Mouse (Mus musculus) embryonic facial prominence, embryonic 12.5 days (tissue): ENCODE results near the gene Grtp1. TPM values are rescaled to one million over a fixed set of nuclear protein-coding genes. Genes with fewer than 3 reads are reported as not detected.

Experiments
- ATAC-seq: fragments of 200-750 bp; cut with Nextera tagmentation; 2 replicates; pipeline ENCODE4 v1.8.0; 2017; ENCODE audit not compliant: insufficient number of reproducible peaks, insufficient read depth, low FRiP score, low TSS enrichment
- H3K27ac ChIP-seq: fragments of 300-500 bp; sonication (generic); 2 replicates; pipeline ENCODE4 v1.5.1; 2016; ENCODE audit warnings: mild to moderate bottlenecking
- H3K27me3 ChIP-seq: fragments of 300-500 bp; sonication (generic); 2 replicates; pipeline ENCODE4 v1.6.1; 2016; ENCODE audit warnings: mild to moderate bottlenecking, moderate library complexity
- H3K36me3 ChIP-seq: fragments of 300-500 bp; sonication (generic); 2 replicates; pipeline ENCODE4 v1.6.1; 2016; ENCODE audit warnings: mild to moderate bottlenecking
- H3K4me1 ChIP-seq: fragments of 300-500 bp; sonication (generic); 2 replicates; pipeline ENCODE4 v1.6.1; 2016
- H3K4me2 ChIP-seq: fragments of 300-500 bp; sonication (generic); replicated peaks from 2 replicates; pipeline ENCODE4 v1.6.1; 2016; ENCODE audit warnings: mild to moderate bottlenecking, moderate library complexity
- H3K4me3 ChIP-seq: fragments of 300-500 bp; sonication (generic); 2 replicates; pipeline ENCODE4 v1.5.1; 2016; ENCODE audit warnings: mild to moderate bottlenecking
- H3K9ac ChIP-seq: fragments of 300-500 bp; sonication (generic); 2 replicates; pipeline ENCODE4 v1.6.1; 2016; ENCODE audit warnings: mild to moderate bottlenecking, moderate library complexity
- H3K9me3 ChIP-seq: fragments of 300-500 bp; sonication (generic); 2 replicates; pipeline ENCODE4 v1.6.1; 2016; ENCODE audit warnings: mild to moderate bottlenecking, moderate library complexity
- WGBS: fragments of 180-500 bp; shearing (Covaris S2); methylation state at CpG from one replicate; pipeline ENCODE4 v1.1.7; 2016; 5-methylcytosine and 5-hydroxymethylcytosine counted together
- polyA plus RNA-seq: library from polyadenylated mRNA; unstranded; fragments of >200 nt; fragmentation: Nextera tagmentation; extraction: Ambion mirVana; gene quantifications from 2 replicates; pipeline ENCODE4 v1.2.1, GENCODE M21; 2016

The Grtp1 gene
- polyA plus RNA-seq, result 13.1 and 15.0 TPM in 2 replicates

DNA sequence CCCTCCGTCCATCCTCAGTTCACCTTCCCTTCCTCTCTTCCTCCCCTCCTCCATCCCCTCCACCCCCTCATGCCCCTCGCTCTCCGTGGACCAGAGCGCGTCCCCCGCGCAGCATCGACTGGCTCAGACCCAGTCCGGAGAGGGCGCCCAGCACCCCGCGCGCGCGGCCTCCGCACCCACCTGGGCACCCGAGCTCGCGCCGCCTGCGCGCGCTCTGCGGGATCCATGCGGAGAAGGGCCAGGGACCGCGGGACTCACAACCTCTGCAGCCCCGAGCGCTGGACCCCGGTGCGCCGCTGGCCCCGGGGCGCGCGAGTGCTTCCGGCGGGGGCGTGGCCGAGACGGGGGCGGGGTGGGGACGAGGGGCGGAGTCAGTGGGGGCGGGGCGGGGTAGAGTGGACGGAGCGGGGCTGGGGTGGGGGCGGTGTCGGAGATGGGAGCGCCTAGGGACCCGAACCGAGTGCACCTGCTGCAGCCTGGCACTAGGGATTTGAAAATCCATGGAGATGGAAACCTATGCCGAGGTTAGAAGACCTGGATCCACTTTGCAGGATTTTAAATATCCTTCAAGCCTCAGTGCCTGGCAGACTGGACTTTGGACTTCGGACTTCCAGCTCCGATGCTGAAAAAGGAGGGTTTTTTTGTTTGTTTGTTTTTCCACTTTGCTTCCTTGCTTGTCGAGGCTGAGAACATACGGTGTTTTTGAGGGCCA is at the start of gene Grtp1:
Gene Grtp1 (minus strand): TSS at position 320 of the 712 bp plus-strand sequence.
- WGBS, result under 1% methylated on average over 54 of the region's 58 CpGs

DNA sequence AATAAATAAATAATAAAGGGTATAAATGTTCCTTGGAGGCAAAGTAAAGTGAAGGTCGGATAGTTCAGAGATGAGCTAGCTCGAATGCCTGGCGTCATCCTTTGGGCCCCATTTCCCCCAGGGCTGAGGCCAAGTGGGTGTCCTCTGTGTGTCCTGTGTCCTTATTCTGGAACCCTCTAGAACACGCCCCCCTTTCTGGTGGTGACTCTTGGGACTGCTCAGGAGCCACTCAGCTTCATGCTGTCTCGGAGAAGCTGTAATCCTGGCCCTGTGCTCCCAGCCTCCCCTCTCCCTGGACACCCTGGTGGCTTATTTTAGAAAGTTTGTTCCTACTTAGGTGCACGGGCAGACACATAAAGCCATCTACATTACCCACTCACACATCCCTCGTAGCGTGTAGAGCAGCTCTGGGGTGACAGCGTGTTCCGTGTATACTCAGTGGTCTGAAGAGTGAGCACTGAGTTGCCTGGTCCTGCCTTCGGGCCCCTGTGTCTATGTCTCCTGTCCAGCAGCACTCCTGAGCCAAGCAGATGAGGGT is 44.0 kb upstream of the Grtp1 start:
- no peak overlapping the region for H3K4me2 ChIP-seq
- H3K9ac ChIP-seq, result no peak overlapping the region
- no peaks in the 10 kb centered on the region for H3K9me3 ChIP-seq
- H3K36me3 ChIP-seq, result no peaks in the 10 kb centered on the region
- no peaks in the 10 kb centered on the region for H3K4me1 ChIP-seq
- no peaks in the 10 kb centered on the region for H3K27me3 ChIP-seq
- H3K4me3 ChIP-seq, result no peak overlapping the region
- no peak overlapping the region for H3K27ac ChIP-seq
- 86% methylated on average over 11 of the region's 11 CpGs for WGBS
- no peak for ATAC-seq

More for the DNA sequence above, at the start of gene Grtp1:
- Histone ChIP-seq H3K4me3 (peak within 1 kb of the TSS; percentile 81), H3K4me2 (peak within 1 kb of the TSS; percentile 88), H3K27me3 (peaks cover 42% of the 10 kb centered on the region), H3K4me1 (peaks cover 7% of the 10 kb centered on the region), H3K9me3 (no peaks in the 10 kb centered on the region), H3K27ac (no peak within 1 kb of the TSS), H3K36me3 (no peaks in the 10 kb centered on the region), H3K9ac (peak within 1 kb of the TSS; percentile 66)
- no peak; the same call in 1 of the 2 replicates for ATAC-seq

DNA sequence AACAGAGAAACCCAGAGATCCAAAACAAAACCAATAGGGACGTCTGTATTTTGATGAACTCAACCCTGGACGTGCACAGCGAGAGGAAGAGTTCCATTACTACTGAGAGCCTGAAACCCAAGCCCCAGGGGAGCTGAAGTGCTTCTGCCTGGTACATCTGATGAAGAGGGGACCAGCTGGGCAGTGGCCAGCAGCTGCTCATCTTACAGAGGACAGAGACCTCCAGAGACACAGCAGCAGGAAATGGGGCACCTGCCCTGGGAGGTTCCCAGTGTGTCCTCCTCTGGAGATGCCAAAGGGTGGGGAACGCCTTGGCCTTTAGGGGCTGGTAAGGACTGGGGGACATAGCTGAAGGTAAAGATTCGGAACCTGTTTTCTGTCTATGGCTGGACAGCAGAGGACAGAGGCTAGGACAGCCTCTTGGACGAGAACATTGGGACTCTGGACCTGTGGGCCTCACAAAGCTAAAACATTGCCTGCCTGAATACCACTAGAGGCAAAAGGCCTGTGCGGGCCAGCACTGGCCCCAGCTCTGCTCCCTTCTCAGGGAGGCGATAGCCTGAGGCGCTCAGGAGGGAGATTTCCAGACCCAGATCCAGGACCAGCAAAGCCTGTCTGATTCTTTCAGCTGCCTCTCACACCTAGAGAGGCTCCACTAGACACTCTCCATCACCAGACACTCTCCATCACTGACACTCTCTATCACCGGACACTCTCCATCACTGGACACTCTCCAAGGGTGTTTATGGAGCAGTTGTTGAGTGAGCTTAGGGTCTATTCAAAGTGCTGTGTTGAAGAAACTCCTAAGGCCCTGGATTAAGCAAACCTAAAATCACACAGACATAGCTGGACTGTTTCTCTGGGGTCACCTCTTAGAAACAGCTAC is 42.8 kb upstream of the Grtp1 start:
- Histone ChIP-seq H3K4me2 (no peak overlapping the region), H3K36me3 (no peaks in the 10 kb centered on the region), H3K9ac (no peak overlapping the region), H3K4me3 (no peak overlapping the region), H3K9me3 (no peaks in the 10 kb centered on the region), H3K4me1 (no peaks in the 10 kb centered on the region), H3K27me3 (no peaks in the 10 kb centered on the region), H3K27ac (no peak overlapping the region)
- ATAC-seq, result no peak
- WGBS, result 71% methylated on average over 10 of the region's 10 CpGs

DNA sequence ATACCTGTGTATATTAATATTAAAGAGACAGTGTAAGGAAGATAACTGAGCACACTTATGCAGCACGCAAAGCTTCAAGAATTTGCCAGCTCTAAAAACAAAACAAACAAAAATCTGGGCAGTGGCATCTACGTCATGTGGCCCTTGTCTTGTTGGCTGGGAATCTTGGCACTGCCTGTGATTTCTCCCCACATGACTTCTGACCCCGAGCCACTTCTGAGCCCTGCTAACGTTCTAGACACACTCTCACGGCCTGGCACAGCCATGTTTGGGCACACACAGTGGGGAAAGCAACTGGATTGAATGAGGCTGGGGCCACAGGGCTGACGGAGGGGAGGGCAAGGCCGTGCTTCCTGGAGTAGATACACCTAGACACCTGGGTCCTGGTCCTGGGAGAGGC is 40.3 kb upstream of the Grtp1 start:
- WGBS, result 78% methylated on average over 7 of the region's 7 CpGs
- Histone ChIP-seq H3K27ac (no peak overlapping the region), H3K36me3 (no peaks in the 10 kb centered on the region), H3K9ac (no peak overlapping the region), H3K27me3 (peaks cover 4% of the 10 kb centered on the region; the same call in 1 of the 2 replicates), H3K4me3 (no peak overlapping the region), H3K4me2 (no peak overlapping the region), H3K4me1 (no peaks in the 10 kb centered on the region), H3K9me3 (no peaks in the 10 kb centered on the region)
- no peak for ATAC-seq

DNA sequence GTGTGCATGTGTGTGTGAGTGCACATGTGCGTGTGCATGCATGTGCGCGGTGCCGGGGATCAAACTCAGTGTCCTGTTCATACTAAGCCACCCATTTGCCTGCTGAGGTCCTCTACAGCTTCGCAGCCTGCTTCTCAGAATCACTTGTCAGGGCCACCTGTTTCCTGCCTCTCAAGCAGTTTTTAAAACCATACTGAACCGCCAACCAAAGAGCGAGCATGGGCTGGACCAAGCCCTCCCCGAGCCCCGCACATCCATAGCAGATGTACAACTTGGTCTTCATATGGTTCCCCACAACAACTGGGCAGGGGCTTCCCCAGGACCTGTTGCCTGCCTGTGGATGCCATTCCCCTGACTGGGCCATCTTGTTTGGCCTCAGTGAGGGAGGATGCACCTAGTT is 39.6 kb upstream of the Grtp1 start:
- Histone ChIP-seq H3K36me3 (no peaks in the 10 kb centered on the region), H3K4me1 (no peaks in the 10 kb centered on the region), H3K27ac (no peak overlapping the region), H3K9me3 (no peaks in the 10 kb centered on the region), H3K27me3 (peaks cover 4% of the 10 kb centered on the region; the same call in 1 of the 2 replicates), H3K4me3 (no peak overlapping the region), H3K9ac (no peak overlapping the region), H3K4me2 (no peak overlapping the region)
- WGBS, result 96% methylated on average over 9 of the region's 9 CpGs
- ATAC-seq, result no peak

DNA sequence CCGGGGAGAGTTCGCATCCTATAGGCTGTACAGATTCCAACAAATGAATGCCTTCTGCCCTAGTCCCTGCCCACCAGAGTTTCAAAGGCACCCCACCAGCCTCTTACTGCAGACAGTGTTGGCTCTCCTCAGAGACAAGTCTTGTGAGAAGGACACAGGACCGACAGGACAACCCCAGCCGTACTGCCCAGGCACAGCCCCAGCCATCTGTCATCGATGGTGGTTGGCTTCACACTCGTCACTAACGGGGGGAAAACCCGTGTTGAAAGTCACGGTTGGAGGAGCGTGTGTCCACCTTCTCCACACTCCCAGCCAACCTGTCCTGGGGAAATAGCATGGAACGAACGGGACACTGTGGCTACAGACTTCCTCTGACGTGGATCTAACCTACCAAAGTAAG is 34.4 kb upstream of the Grtp1 start:
- no peak for ATAC-seq
- H3K27ac ChIP-seq, result no peak overlapping the region
- H3K27me3 ChIP-seq, result peaks cover 7% of the 10 kb centered on the region; the same call in 1 of the 2 replicates
- H3K9me3 ChIP-seq, result no peaks in the 10 kb centered on the region
- H3K9ac ChIP-seq, result no peak overlapping the region
- H3K4me2 ChIP-seq, result no peak overlapping the region
- no peaks in the 10 kb centered on the region for H3K4me1 ChIP-seq
- no peak overlapping the region for H3K4me3 ChIP-seq
- WGBS, result 85% methylated on average over 13 of the region's 13 CpGs
- no peaks in the 10 kb centered on the region for H3K36me3 ChIP-seq

DNA sequence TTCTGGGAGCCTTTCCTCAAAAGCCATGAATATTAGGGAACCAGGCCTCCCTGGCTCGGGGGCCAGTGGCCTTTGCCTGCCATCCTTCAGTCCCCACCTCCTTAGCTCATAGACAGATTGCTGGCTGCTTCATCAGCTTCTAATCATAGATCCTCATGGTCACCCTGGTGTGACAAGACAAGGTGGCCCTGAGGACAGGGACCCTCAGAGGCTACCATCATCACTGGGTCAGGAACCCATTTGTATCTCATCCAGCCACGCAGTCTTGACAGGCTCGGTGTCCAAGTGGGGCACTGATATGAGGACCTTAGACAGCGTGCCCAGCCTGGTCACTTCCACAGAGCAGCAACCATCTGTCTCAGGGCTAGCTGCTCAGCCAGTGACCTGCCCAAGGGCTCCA is 30.1 kb upstream of the Grtp1 start:
- peaks cover 7% of the 10 kb centered on the region; the same call in 1 of the 2 replicates for H3K27me3 ChIP-seq
- WGBS, result 90% methylated on average over 4 of the region's 4 CpGs
- no peak overlapping the region for H3K27ac ChIP-seq
- H3K9ac ChIP-seq, result no peak overlapping the region
- no peaks in the 10 kb centered on the region for H3K9me3 ChIP-seq
- H3K36me3 ChIP-seq, result no peaks in the 10 kb centered on the region
- no peaks in the 10 kb centered on the region for H3K4me1 ChIP-seq
- no peak for ATAC-seq
- no peak overlapping the region for H3K4me3 ChIP-seq
- no peak overlapping the region for H3K4me2 ChIP-seq

DNA sequence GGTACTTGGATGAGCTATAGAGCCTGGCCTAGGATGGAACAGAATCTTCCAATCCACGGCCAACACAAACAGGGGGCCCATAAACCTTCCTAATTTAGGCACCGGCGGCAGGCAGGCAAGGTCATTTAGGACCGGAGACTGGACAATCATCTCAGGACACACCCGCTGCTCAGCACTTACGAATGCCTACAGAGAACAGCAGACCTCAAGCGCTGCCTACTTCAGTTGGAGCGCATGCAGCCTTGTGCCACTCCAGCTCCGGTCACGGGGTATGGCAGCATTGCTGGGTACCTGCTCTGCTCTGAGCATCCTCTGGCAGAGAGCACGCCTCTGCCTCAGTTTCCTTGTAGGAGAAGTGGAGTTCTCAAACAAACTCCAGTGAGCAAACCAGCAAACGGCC is 29.4 kb upstream of the Grtp1 start:
- H3K4me3 ChIP-seq, result no peak overlapping the region
- no peaks in the 10 kb centered on the region for H3K9me3 ChIP-seq
- peaks cover 6% of the 10 kb centered on the region; the same call in 1 of the 2 replicates for H3K27me3 ChIP-seq
- no peak overlapping the region for H3K4me2 ChIP-seq
- no peak overlapping the region for H3K27ac ChIP-seq
- H3K36me3 ChIP-seq, result no peaks in the 10 kb centered on the region
- ATAC-seq, result no peak
- 83% methylated on average over 12 of the region's 12 CpGs for WGBS
- H3K9ac ChIP-seq, result no peak overlapping the region
- H3K4me1 ChIP-seq, result no peaks in the 10 kb centered on the region

DNA sequence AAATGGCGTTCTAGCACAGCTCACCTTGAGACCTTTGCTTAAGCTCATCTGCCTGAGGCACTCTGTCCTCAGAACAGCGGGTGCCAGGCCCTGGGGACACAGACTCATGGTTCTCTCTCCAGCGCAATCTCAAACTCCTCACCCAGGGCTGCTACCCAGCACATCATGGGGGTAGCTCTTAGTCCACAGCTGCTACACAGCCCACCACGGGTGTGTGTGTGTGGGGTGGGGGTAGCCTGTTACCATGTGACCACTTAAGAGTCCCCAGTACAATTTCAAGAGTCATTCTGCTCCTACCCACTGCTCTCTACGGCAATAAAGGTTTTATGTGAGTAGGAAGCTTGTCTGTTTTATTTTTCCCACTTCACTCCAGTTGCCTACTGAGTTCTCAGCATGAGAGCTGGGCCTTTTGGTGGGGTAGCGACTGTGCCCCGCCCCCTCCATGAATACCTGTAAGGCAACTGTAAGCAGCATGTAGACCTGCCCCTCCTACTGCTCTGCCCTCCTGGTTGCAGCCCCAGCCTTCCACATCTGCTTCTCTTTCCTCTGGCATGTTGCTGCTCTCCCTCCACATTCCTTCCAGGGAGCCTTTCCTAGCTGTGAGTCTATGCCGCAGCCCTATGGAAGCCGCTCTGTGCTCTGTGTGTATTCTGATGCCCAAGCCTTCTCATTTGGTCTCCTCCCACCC is 28.6 kb upstream of the Grtp1 start:
- no peak for ATAC-seq
- 47% methylated on average over 9 of the region's 9 CpGs for WGBS
- Histone ChIP-seq H3K4me3 (no peak overlapping the region), H3K36me3 (no peaks in the 10 kb centered on the region), H3K9me3 (no peaks in the 10 kb centered on the region), H3K4me1 (no peaks in the 10 kb centered on the region), H3K27me3 (peaks cover 4% of the 10 kb centered on the region; the same call in 1 of the 2 replicates), H3K9ac (no peak overlapping the region), H3K27ac (no peak overlapping the region), H3K4me2 (no peak overlapping the region)

DNA sequence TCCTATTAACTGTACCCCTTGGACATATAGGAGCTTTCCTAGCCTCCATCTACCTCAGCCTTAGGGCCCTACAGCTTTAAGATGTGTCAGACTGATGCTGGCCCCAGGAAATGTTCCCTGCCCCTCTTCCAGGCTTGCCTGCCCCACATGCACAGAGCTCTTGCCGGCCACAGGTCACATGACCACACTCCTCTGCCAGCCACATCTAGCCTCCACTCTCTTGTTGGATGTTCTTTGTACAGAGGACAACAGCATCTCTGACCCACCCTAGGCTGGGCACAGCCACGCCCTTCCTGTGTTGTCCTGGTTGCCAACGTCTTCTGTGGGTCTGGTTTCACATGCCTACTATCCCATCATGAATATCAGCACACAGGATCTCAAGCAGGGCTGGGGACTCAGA is 26.8 kb upstream of the Grtp1 start:
- 68% methylated on average over 3 of the region's 3 CpGs for WGBS
- Histone ChIP-seq H3K4me2 (no peak overlapping the region), H3K9me3 (no peaks in the 10 kb centered on the region), H3K27ac (no peak overlapping the region), H3K4me3 (no peak overlapping the region), H3K9ac (no peak overlapping the region), H3K4me1 (no peaks in the 10 kb centered on the region), H3K27me3 (0 out of 2 replicates have a peak, but pooled peaks cover 4% of the 10 kb centered on the region), H3K36me3 (no peaks in the 10 kb centered on the region)
- no peak for ATAC-seq

DNA sequence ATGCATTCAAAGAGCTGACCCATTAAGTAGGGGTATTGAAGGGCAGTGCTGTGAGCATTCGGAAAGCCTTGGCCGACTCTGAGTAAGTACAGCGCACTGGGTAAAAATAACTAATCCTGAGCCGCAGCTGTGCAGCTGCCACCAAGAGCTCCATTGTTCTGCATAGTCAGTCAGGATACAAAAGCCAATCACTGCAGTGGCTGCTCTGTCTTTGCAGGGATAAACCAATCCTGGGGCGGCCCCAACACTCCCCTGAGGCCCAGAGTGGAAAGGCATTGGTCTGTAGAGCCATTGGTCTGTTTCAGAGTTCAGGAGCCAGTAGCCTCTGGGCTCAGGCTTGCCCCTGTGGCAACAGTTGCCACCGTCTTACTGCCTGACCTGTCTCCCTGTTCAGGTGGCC is 25.9 kb upstream of the Grtp1 start:
- H3K27ac ChIP-seq, result no peak overlapping the region
- H3K9me3 ChIP-seq, result no peaks in the 10 kb centered on the region
- H3K9ac ChIP-seq, result no peak overlapping the region
- no peaks in the 10 kb centered on the region for H3K4me1 ChIP-seq
- H3K36me3 ChIP-seq, result no peaks in the 10 kb centered on the region
- ATAC-seq, result peak; percentile 43; the same call in 1 of the 2 replicates
- no peak overlapping the region for H3K4me3 ChIP-seq
- 0 out of 2 replicates have a peak, but pooled peaks cover 4% of the 10 kb centered on the region for H3K27me3 ChIP-seq
- 47% methylated on average over 6 of the region's 6 CpGs for WGBS
- no peak overlapping the region for H3K4me2 ChIP-seq
